Mouse (Mus musculus) kidney, postnatal 10 days (tissue): ENCODE measurements around the gene Rpusd3.

Experiments used
- DNase-seq: peaks from one replicate; pipeline ENCODE4 v3.0.0; 2021; ENCODE audit warnings: mixed read lengths

The Rpusd3 gene

DNA sequence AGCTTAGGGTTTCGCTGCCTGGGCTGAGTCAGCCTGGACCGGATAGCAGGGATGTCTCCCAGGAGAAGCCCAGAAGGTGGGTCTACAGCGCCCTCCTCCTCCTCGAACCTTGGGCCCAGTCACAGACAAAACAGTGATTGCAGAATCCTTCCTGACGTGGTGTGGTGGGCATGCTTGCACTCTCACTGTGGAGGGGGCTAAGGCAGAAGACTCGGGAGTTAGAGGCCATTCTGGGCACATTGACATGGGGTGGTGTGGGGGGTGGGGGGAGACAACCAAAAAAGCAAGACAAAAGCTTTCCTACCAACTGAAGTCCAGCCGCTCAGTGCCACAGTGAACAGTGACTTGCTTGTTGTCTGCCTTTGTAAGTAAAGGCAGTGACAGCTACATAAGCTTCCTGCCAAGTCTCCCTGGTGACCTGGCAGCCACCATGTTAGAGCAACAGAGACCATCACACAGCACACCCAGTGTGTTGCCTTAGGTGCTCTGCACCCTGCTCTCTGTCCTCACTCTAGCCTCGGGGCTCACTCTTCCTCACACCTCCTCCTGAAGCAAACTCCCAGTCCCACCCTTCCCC is 34.7 kb downstream of the Rpusd3 start:
- no peak for DNase-seq

DNA sequence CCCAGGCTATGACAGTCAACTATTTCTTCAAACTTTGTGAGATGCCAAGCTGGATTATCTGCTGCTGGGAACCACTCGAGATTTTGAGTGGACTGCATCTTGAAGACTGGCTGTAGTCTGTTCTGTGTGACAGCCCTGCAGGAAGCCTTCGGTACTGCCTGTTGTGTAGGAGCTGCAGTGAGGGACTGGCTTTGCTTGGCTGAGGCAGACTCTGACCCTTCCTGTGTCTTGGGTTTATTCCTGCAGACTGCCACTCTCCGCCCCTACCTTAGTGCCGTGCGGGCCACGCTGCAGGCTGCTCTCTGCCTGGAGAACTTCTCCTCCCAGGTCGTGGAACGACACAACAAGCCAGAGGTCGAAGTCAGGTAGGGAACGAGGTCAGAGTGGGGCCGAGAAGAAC is 38.7 kb downstream of the Rpusd3 start:
- DNase-seq: peak; percentile 33

DNA sequence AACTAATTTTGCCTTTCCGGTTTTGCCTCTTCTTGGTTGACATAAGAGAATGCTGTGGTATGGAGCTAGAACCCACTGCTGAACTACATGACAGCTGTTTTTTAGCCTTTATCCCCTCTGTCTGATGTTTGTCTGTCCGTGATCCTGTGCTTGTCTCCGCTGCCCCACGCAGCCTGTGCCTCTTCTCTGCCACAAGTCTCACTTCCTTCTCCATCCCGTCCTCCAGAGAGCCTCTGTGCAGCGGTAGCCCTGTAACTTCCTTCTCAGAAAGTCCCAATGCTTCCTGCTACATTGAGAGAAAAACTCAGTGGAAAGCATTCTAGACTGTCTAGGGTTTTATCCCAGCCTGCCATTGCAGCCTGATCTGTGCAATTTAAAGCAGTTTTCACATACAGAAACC is 39.9 kb downstream of the Rpusd3 start:
- no peak for DNase-seq

DNA sequence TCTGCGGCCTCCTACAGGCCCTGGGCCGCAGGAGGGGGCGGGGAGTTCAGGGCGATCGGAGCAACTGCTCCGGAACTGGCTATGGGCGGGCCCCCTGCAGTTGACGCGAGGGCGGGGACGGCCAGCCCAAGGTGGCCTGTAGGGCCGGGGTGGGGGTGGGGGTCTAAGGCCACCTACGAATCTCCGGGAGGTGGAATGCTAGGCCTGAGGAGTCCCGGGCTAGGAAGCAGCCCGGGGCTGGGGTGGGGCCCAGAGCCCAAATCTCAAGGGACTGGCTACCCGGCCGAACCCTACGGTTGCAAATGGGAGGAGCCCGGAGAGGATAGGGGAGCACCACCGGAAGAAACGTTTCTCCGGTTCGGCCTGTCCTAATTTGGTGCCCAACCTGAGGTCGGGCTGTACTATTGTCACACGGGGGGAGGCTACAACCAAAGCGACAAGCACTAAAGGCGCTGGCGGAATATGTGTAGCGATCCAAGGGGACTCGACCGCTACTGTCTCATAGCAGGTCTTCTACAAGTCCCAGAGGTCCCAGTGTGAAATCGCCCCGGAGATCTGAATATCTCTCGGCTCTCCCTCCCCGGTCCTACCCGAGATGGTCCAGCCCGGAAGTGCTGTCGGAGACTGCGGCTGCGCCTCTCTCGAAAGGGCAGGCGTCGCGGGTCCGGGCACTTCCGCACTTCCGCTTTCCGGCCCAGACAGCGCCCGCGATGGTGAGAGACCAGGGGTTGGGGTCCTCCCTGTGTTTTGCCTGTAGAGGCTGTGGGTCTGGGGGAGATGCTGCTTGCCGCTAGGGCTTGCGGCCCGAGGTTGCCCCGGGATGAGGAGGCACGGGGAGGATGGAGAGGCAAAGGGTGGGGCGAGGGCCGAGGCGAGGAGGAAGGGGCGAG is 41.4 kb downstream of the Rpusd3 start, which contains the start of the genes Tada3 and Arpc4:
Gene Tada3, minus strand, starts transcription at position 388 of the 890 bp plus-strand sequence.
Gene Arpc4, plus strand, starts transcription at position 620 of the 890 bp plus-strand sequence.
- peak; percentile 95 for DNase-seq

DNA sequence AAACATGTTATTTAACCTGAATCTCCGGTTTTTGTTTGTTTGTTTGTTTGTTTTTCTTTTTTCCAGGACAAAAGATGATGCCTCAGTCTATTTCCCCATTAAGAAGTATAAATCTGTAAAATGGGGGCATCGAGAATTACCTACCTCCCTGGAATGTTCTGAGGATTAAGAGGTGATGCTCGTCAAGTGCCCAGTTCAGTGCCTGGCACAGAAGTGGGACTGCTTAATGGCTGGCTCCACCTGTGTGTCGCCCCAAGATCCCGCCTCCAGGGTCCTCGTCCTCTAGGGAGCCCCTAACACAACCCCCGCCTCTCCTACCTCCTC is 42.0 kb downstream of the Rpusd3 start:
- no peak for DNase-seq

DNA sequence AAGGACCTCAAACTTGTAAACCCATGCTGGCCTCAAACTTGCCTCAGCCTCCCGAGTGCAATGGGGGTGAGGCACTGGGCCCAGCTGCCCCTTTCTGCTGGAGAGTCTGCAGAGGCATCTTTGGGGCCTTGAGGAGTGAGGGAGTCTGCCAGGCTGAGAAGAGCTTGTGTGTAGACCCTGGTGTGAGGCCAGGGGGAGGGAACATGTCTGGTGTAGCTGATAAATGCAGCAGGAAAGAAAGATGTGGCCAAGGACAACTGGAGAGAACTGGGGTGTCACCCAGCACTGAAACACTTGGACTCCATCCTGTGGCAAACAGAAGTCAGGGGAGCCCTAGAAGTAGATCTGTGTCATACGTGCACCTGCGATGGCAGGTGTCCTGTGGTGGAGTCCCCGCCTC is 45.6 kb downstream of the Rpusd3 start:
- no peak for DNase-seq

DNA sequence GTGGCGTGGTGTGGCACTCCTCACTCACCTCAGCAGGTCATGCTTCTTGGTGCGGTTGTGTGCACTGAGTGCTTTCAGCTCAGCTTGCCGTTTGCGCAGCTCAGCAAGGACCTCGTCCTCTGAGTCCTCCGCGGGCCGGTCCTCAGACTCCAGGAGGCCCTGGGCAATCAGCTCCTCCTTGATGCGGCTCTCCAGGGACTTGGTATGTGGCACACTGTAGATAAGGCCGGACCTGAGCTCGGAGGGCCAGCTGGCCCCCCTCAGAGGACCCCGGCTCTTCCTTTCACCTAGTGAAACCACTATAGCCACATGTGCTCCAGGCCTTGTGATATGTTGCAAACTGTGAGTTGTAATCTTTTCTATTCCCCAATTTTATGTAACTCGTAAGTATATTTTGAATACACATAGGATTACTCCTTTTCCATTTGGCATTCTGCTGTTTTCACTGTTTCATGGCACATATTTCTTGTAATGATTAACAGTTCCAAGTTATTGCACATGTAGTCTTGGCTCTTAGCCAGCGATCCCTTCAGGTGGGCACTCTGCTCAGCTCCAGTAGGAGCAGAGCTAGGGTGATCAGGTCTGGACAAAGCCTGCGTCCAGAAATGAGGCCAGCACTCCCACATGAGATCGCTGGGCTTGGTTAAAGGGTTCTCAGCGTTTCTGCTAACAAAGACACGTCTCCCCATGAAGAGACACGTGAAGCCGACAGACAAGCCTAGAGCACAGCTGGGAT is 48.8 kb downstream of the Rpusd3 start:
- peak; percentile 58 for DNase-seq

DNA sequence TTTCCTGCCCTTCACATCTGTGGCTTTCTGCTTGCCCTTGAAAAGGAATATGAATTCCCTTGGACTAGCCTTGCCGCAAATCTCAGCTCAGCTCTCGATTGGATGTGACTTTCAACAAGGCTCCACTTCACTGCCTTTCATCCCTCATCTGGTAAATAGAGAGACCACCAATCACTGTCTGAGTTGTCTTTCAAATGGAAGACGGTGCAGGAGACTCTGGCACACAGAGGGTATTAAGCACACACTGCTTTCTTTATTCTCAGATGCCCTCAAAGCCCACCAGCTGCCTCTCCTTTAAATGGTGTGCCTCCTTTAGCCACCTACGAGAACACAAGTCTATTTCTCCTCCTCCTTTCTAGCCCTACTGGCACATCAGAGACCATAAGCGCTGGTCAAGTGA is 50.6 kb downstream of the Rpusd3 start:
- DNase-seq: no peak

DNA sequence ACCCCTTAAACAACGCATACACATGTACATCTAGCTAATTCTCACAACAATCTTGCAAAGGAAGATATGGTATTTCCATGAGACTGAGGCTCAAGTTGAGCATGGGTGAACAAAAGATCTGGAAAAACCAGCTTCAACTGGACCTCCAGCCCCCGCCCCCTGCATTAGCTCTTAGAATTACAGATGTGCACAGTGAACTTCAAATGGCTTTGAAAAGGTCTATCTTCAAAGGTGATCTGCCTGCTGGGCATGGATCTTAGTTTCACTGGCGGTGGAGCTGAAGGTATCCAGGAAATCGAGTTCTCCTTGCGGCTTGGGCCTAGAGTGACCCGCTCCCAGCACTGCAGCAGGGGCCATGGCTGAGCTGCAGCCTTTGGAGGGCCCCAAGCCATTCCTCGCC is 51.0 kb downstream of the Rpusd3 start:
- DNase-seq: no peak

DNA sequence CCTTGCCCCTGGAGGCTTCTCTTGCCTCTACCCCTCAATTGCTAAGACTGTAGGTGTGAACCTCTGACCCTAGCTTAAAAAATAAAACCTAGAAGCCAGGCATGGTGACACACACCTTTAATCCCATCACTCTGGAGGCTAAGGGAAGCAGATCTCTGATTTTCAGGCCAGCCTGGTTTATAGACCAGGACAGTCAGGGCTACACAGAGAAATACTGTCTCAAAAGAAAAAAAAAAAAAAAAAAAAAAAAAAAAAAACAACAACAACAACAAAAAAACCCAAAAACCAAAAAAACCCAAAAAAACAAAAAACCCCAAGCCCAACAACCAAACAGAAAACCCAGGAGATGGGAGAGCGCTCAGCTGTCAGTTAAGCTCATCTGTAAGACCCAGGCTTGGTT is 51.6 kb downstream of the Rpusd3 start:
- no peak for DNase-seq

DNA sequence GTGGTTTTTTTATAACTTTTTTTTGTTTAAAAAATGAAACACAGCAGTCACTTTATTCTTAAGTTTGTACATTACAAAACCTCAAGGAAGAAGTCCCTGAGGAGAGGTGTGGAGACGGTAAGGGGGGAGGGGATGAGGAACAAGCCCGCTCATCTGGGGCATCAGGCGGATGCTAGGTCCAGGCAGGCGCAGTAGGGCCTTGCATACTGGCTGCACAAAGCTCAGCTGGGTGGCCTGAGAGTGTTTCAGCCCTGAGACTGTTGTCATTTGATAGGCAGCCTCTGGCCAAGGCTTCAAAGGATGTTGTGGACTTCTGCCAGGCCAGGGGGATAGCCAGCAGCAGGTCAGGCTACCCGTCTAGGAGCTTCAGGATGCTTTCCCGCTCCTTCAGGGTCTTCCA is 52.5 kb downstream of the Rpusd3 start:
- no peak for DNase-seq
